8 mouse cellular contexts compared by ENCODE assay signal in the genomic region with DNA sequence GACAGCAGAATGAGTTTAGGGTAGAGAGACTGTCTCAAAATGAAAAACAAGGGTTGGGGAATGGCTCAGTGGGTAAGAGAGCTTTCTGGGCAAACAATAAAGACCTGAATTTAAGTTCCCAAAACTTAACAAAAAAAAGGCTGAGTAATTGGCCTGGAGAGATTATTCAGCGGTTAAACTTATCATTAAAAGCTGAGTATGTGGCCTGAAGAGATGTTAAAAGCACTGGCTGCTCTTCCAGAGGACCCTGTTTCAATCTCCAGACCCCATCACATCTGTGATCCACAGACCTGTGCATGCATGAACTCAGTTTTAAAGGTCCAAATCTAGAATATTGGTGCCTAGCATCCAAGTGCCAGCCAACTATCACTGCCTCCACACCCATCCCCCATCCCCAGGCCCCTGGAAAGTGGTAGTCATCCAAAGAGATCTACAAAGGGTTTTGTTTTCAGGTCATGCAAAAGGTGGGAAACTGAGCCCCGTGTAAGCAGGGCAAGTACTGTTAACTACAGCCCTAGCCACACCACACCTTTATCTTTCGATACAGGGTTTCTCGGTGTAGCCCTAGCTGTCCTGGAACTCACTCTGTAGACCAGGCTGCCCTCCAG. TPM values are rescaled to one million over a fixed set of nuclear protein-coding genes. Genes with fewer than 3 reads are reported as not detected.
DNase-seq lines count a peak whose midpoint lies in the region; ATAC-seq and TF ChIP-seq lines count a peak whose summit lies in the region.

No protein-coding gene starts in this region.

- 37% methylated on average over 4 of the region's 4 CpGs for WGBS in hindbrain, embryonic 13.5 days
- 51% methylated on average over 4 of the region's 4 CpGs for WGBS in hindbrain, embryonic 11.5 days
- WGBS in limb, embryonic 14.5 days = 51% methylated on average over 4 of the region's 4 CpGs

- peaks cover 32% of the 10 kb centered on the region for H3K4me1 ChIP-seq in hindbrain, embryonic 13.5 days (replicated peaks)
- no peaks in the 10 kb centered on the region; the same call in 1 of the 2 replicates for H3K4me1 ChIP-seq in hindbrain, embryonic 11.5 days (replicated peaks; ENCODE audit: control insufficient read depth, insufficient read depth, low read length)
- peaks cover 16 to 47% of the 10 kb centered on the region in 2 experiments for H3K4me1 ChIP-seq in CH12.LX (ENCODE audit: control insufficient read depth in 1 of 2, insufficient read depth in 2 of 2)
- H3K4me1 ChIP-seq in limb, embryonic 14.5 days (ENCODE audit: control insufficient read depth, insufficient read depth, low read length) = peaks cover 16% of the 10 kb centered on the region

- peaks cover 19% of the 10 kb centered on the region for H3K36me3 ChIP-seq in hindbrain, embryonic 13.5 days
- no peaks in the 10 kb centered on the region for H3K36me3 ChIP-seq in hindbrain, embryonic 11.5 days (ENCODE audit: control insufficient read depth, insufficient read depth, low read length)
- H3K36me3 ChIP-seq in CH12.LX (replicated peaks in 1 of 2; ENCODE audit: control insufficient read depth in 1 of 2, insufficient read depth in 1 of 2, low read length in 1 of 2) = peaks cover 25 to 28% of the 10 kb centered on the region in 2 experiments
- H3K36me3 ChIP-seq in limb, embryonic 14.5 days (ENCODE audit: control insufficient read depth, insufficient read depth, low read length) = peaks cover 47% of the 10 kb centered on the region

- TF ChIP-seq POLR2A in CH12.LX (IDR thresholded peaks at IDR 0.05; ENCODE audit: low read depth, low read length) = no peak
- TF ChIP-seq POLR2A in limb, embryonic 14.5 days (IDR thresholded peaks at IDR 0.05; ENCODE audit: borderline replicate concordance, extremely low read depth, insufficient read depth, insufficient read length) = no peak

- TF ChIP-seq CTCF in CH12.LX (conservative IDR thresholded peaks at IDR 0.05 in 1 of 2, IDR thresholded peaks at IDR 0.05 in 1 of 2; ENCODE audit: low read depth in 2 of 2, low read length in 2 of 2) (no peak), Patski (IDR thresholded peaks at IDR 0.05) (no peak)

- POLR2A ChIA-PET in Patski (lab: Charles Lee) = interaction anchor here (0.5 to 1.7 kb wide), 4 partner anchors 13 to 27 kb away, joined by 3 to 9 read pairs (median 4); a partner anchor contains a TSS

- intact Hi-C loops in left cerebral cortex, postnatal 14 days (cut with DNase I) = no loop called here
- intact Hi-C loops in gastrocnemius, postnatal 14 days (cut with DNase I; ENCODE audit: low total_unique reads) = loop anchor here (2.0 to 5.0 kb wide), 2 partner anchors 19 to 780 kb away; a partner anchor contains a TSS

- peak overlapping the region; percentile 41; the same call in 1 of the 2 replicates for H3K4me2 ChIP-seq in hindbrain, embryonic 13.5 days
- no peak overlapping the region; the same call in 1 of the 2 replicates for H3K4me2 ChIP-seq in hindbrain, embryonic 11.5 days (replicated peaks; ENCODE audit: low read depth, low read length)
- H3K4me2 ChIP-seq in CH12.LX (ENCODE audit: insufficient read depth, low read depth, poor library complexity, severe bottlenecking) = peak overlapping the region; percentile 89
- H3K4me2 ChIP-seq in limb, embryonic 14.5 days (replicated peaks; ENCODE audit: low read depth, low read length, severe bottlenecking) = peak overlapping the region; percentile 53; the same call in 1 of the 2 replicates

- H3K79me2 ChIP-seq in CH12.LX (replicated peaks; ENCODE audit: control insufficient read depth, extremely low read depth, insufficient read depth, poor library complexity, severe bottlenecking) = peaks cover 27% of the 10 kb centered on the region

- TF ChIP-seq RAD21 in CH12.LX (IDR thresholded peaks at IDR 0.05; ENCODE audit: low read depth, low read length) = no peak

- no peak for ATAC-seq in hindbrain, embryonic 13.5 days (ENCODE audit: low FRiP score)
- no peak for ATAC-seq in hindbrain, embryonic 11.5 days (ENCODE audit: low FRiP score)
- peak; percentile 1 for ATAC-seq in Patski
- ATAC-seq in limb, embryonic 14.5 days (ENCODE audit: low FRiP score, low read depth) = no peak

- CTCF ChIA-PET in Patski (lab: Charles Lee) = interaction anchor here (0.9 to 4.9 kb wide), 10 partner anchors 13 to 359 kb away, joined by 3 to 51 read pairs (median 6); a partner anchor contains a TSS

- H3K9me3 ChIP-seq in hindbrain, embryonic 13.5 days = no peaks in the 10 kb centered on the region
- H3K9me3 ChIP-seq in hindbrain, embryonic 11.5 days (ENCODE audit: control insufficient read depth, low read length) = no peaks in the 10 kb centered on the region
- H3K9me3 ChIP-seq in CH12.LX (replicated peaks; ENCODE audit: low read length) = no peaks in the 10 kb centered on the region
- H3K9me3 ChIP-seq in limb, embryonic 14.5 days (ENCODE audit: control insufficient read depth, low read length) = no peaks in the 10 kb centered on the region

- in situ Hi-C loops in CH12.LX (cut with MboI; ENCODE audit: low pct_ligation_motif_present, low pct_unique_long_range_greater_than_20kb, low sequenced_read_pairs) (loop anchor here (25.0 kb wide), 1 partner anchor 840 kb away; a partner anchor contains a TSS), Patski (cut with MboI; ENCODE audit: low pct_unique_long_range_greater_than_20kb) (no loop called here)

- H3K27ac ChIP-seq in hindbrain, embryonic 13.5 days = no peak overlapping the region
- H3K27ac ChIP-seq in hindbrain, embryonic 11.5 days (ENCODE audit: low read depth, low read length) = no peak overlapping the region
- peak overlapping the region; percentile 36; the same call in 1 of the 2 replicates for H3K27ac ChIP-seq in CH12.LX (ENCODE audit: insufficient read depth, low read depth)
- no peak overlapping the region for H3K27ac ChIP-seq in limb, embryonic 14.5 days (replicated peaks; ENCODE audit: low read depth, low read length)

- TF ChIP-seq EP300 in CH12.LX (IDR thresholded peaks at IDR 0.05; ENCODE audit: low read length) = no peak

- 0 out of 2 replicates have a peak overlapping the region, but pooled peaks have one; percentile 43 for H3K9ac ChIP-seq in hindbrain, embryonic 13.5 days
- H3K9ac ChIP-seq in hindbrain, embryonic 11.5 days (ENCODE audit: low read depth, low read length) = no peak overlapping the region
- peak overlapping the region; percentile 55 for H3K9ac ChIP-seq in CH12.LX (ENCODE audit: insufficient read depth, low read depth)
- no peak overlapping the region for H3K9ac ChIP-seq in limb, embryonic 14.5 days (ENCODE audit: low read depth, low read length, severe bottlenecking)

- no peak for DNase-seq in hindbrain, embryonic 11.5 days (ENCODE audit: low spot score)
- no peak for DNase-seq in CH12.LX (ENCODE audit: extremely low read depth)
- no peak for DNase-seq in Patski (ENCODE audit: low read depth, low spot score)
- no peak for DNase-seq in limb, embryonic 14.5 days (ENCODE audit: low spot score)
- DNase-seq in adrenal gland, postnatal 4 days (ENCODE audit: low spot score in 2 of 2) = no peak
- DNase-seq in left cerebral cortex, postnatal 14 days (ENCODE audit: low spot score in 2 of 2) = no peak
- no peak for DNase-seq in gastrocnemius, postnatal 14 days

- no peak overlapping the region for H3K4me3 ChIP-seq in hindbrain, embryonic 13.5 days
- H3K4me3 ChIP-seq in hindbrain, embryonic 11.5 days (ENCODE audit: low read depth, low read length) = no peak overlapping the region
- H3K4me3 ChIP-seq in CH12.LX (replicated peaks in 1 of 3; ENCODE audit: low read depth in 2 of 3, low read length in 2 of 3, poor library complexity in 1 of 3) = peak overlapping the region in 2 of 3 experiments; percentile 3 to 28
- H3K4me3 ChIP-seq in limb, embryonic 14.5 days (replicated peaks; ENCODE audit: low read length) = no peak overlapping the region

- dilution Hi-C loops in CH12.LX (cut with MboI; ENCODE audit: extremely low pct_ligation_motif_present, extremely low pct_unique_long_range_greater_than_20kb, low sequenced_read_pairs) = no loop called here

- H3K27me3 ChIP-seq in hindbrain, embryonic 13.5 days = no peaks in the 10 kb centered on the region
- H3K27me3 ChIP-seq in hindbrain, embryonic 11.5 days (ENCODE audit: control insufficient read depth, insufficient read depth, low read length) = no peaks in the 10 kb centered on the region
- H3K27me3 ChIP-seq in CH12.LX (replicated peaks) (no peaks in the 10 kb centered on the region), Patski (no peaks in the 10 kb centered on the region)
- H3K27me3 ChIP-seq in limb, embryonic 14.5 days (ENCODE audit: control insufficient read depth, insufficient read depth, low read length) = no peaks in the 10 kb centered on the region

RNA-seq across cellular contexts. Expression of a gene that starts 1.9 kb away (rescaled TPM):
- 133 and 135 TPM in 2 replicates for polyA plus RNA-seq in hindbrain, embryonic 13.5 days (2015; fragmentation: Nextera tagmentation; extraction: Ambion mirVana)
- polyA plus RNA-seq in hindbrain, embryonic 11.5 days (2014; fragmentation: Nextera tagmentation; extraction: Ambion mirVana) = 176 and 180 TPM in 2 replicates
- total RNA-seq in CH12.LX (2012; rRNA removed) = 234 and 310 TPM in 2 replicates
- 171 and 199 TPM in 2 replicates for total RNA-seq in CH12.LX (2014; rRNA removed)
- 291 and 339 TPM in 2 replicates for polyA plus RNA-seq in CH12.LX (2012; ENCODE audit: insufficient read length, low read depth)
- polyA plus RNA-seq in Patski (2021) = 160 TPM
- polyA plus RNA-seq in limb, embryonic 14.5 days (2012; rRNA removed) = 176 and 181 TPM in 2 replicates
- polyA plus RNA-seq in limb, embryonic 14.5 days (2014; fragmentation: Nextera tagmentation; extraction: Ambion mirVana) = 192 and 210 TPM in 2 replicates
- 100 to 1,000 TPM; 238 to 243 TPM for total RNA-seq in adrenal gland, postnatal 4 days (2021)
- 100 to 1,000 TPM in 1 of 2 experiments, 10 to 100 TPM in 1; 97.9 to 106 TPM for total RNA-seq in left cerebral cortex, postnatal 14 days (2021)
- 100 to 1,000 TPM; 121 to 127 TPM for total RNA-seq in gastrocnemius, postnatal 14 days (2021)

RNA-seq across cellular contexts. Expression of a gene that starts 19.6 kb away (rescaled TPM):
- 5.2 and 6.4 TPM in 2 replicates for polyA plus RNA-seq in hindbrain, embryonic 13.5 days (2015; fragmentation: Nextera tagmentation; extraction: Ambion mirVana)
- 6.4 and 10.9 TPM in 2 replicates for polyA plus RNA-seq in hindbrain, embryonic 11.5 days (2014; fragmentation: Nextera tagmentation; extraction: Ambion mirVana)
- total RNA-seq in CH12.LX (2012; rRNA removed) (4.7 and 7.0 TPM in 2 replicates), CH12.LX (2014; rRNA removed) (1.1 and 1.2 TPM in 2 replicates)
- polyA plus RNA-seq in CH12.LX (2012; ENCODE audit: insufficient read length, low read depth) (4.4 and 5.2 TPM in 2 replicates), Patski (2021) (63.0 TPM)
- polyA plus RNA-seq in limb, embryonic 14.5 days (2012; rRNA removed) = 47.6 and 62.0 TPM in 2 replicates
- polyA plus RNA-seq in limb, embryonic 14.5 days (2014; fragmentation: Nextera tagmentation; extraction: Ambion mirVana) = 42.5 and 49.3 TPM in 2 replicates
- total RNA-seq in adrenal gland, postnatal 4 days (2021) = 10 to 100 TPM; 71.9 to 77.5 TPM
- 1 to 10 TPM; 6.8 to 8.4 TPM for total RNA-seq in left cerebral cortex, postnatal 14 days (2021)
- 100 to 1,000 TPM in 1 of 2 experiments, 10 to 100 TPM in 1; 91.3 to 101 TPM for total RNA-seq in gastrocnemius, postnatal 14 days (2021)

RNA-seq across cellular contexts. Expression of a gene that starts 25.6 kb away (rescaled TPM):
- polyA plus RNA-seq in hindbrain, embryonic 13.5 days (2015; fragmentation: Nextera tagmentation; extraction: Ambion mirVana) = 1,371 and 1,383 TPM in 2 replicates
- polyA plus RNA-seq in hindbrain, embryonic 11.5 days (2014; fragmentation: Nextera tagmentation; extraction: Ambion mirVana) = 988 and 1,001 TPM in 2 replicates
- total RNA-seq in CH12.LX (2012; rRNA removed) = 62.2 and 65.2 TPM in 2 replicates
- 44.1 and 44.9 TPM in 2 replicates for total RNA-seq in CH12.LX (2014; rRNA removed)
- 244 and 257 TPM in 2 replicates for polyA plus RNA-seq in CH12.LX (2012; ENCODE audit: insufficient read length, low read depth)
- 96.2 TPM for polyA plus RNA-seq in Patski (2021)
- 582 and 588 TPM in 2 replicates for polyA plus RNA-seq in limb, embryonic 14.5 days (2012; rRNA removed)
- 1,065 and 1,091 TPM in 2 replicates for polyA plus RNA-seq in limb, embryonic 14.5 days (2014; fragmentation: Nextera tagmentation; extraction: Ambion mirVana)
- total RNA-seq in adrenal gland, postnatal 4 days (2021) = 100 to 1,000 TPM; 186 to 204 TPM
- total RNA-seq in left cerebral cortex, postnatal 14 days (2021) = 1,000 to 10,000 TPM; 1,549 to 1,751 TPM
- total RNA-seq in gastrocnemius, postnatal 14 days (2021) = 100 to 1,000 TPM; 759 to 773 TPM

Comparison
In these comparisons a context has a peak if more than half of its experiments do, and no peak if none do; other contexts are left out.
1. H3K9ac ChIP-seq: peak in hindbrain, embryonic 13.5 days (single experiment) and CH12.LX (single experiment); none in hindbrain, embryonic 11.5 days (single experiment) and limb, embryonic 14.5 days (single experiment).
2. H3K4me3 ChIP-seq: peak in CH12.LX (2 of 3); none in hindbrain, embryonic 13.5 days (single experiment), hindbrain, embryonic 11.5 days (single experiment) and limb, embryonic 14.5 days (single experiment).